Mouse (Mus musculus): ENCODE results near the gene Speg.
A peak's percentile ranks its signal among the peaks of the same experiment; 100 is the strongest.

Gene Speg

GRCm38 (mm10) chr1:75365510-75366137, 9.5 kb upstream of the Speg start:
- DNase-seq: peak; percentile 59

- DNase-seq: peak; percentile 52
These were observed 5.6 kb upstream of the Speg start for GRCm38 (mm10) chr1:75369360-75369983.

GRCm38 (mm10) chr1:75369984-75370660, 5.0 kb upstream of the Speg start:
- DNase-seq: peak; percentile 98

- peak; percentile 79 for DNase-seq
These were observed 3.6 kb upstream of the Speg start for GRCm38 (mm10) chr1:75371317-75372095.

DNA sequence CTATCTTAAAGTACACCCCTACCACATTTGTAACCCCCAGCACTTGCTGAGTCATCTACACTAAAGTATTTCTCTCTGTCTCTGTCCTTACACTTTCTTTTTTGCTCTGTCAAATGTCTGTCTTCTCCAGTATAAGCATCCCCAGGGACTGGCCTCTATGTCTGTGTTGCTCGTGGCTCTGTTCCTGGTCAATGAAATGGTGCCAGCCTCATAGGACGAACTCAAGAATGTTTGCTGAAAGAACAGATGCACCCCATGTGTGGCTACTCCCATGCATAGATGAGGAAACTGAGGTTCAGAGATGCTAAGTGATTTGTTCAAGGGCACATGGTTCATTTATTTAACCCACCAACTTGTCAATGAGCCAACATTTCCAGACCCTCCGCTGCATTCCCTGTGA, 2.6 kb upstream of the Speg start:
- no peak for DNase-seq

DNA sequence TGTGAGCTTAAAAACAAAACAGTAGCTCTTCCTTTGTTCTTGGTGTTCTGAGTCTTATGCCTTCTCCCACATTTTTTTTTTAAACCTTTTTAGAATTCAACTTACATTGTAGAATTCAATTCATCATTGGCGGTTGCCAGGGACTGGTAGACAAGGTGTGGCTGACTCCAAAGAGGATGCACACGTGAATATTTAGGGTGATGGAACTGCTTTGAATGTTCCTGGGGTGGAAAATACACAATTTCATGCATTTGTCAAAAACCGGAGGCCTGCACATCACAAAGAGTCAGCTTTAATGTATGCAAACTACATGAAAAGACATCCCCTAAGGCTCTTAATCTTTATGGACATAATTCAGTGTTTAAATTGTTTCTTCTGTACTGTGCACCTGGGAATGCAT, 1.8 kb upstream of the Speg start:
- DNase-seq: no peak

GRCm38 (mm10) chr1:75379196-75379595, 4.1 kb downstream of the Speg start:
- DNase-seq: no peak

DNA sequence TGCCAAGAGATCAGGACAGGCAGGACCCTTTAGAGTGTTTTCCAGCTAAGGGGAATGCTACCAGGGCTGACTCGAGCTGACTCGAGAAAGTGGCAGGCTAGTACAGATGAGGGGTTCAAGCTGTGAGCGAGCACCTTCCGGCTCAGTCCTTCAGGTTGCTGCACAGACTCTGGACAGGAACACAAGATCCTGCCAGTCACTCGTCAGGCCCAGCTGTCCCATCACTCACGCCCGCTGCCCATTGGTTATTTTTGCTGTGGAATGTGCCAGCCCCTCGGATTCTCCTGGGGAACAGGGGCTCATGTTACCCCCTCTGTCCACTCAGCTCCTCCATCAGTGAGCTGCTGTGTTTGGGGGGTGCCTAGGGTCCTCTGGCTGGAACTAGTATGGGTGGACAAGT, 4.8 kb downstream of the Speg start:
- DNase-seq: no peak

DNA sequence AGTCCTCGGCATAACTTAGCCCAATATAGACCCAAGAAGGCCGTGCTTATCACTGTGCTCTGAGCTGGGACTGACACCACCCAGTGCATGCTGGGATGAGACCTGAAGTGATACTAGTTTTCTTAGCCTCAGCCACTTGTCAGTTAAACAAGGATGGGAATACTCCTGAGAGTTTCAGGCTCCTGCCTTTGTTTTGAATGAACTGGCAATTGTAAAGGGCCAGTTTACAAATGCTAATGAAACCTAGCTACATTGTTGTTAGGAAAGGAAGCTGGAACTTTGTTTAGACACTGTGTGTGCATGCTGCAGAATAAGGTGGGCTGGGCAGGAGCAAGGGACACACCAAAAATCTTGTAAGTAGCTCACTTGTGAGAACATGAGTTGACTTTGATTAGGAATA, 5.9 kb downstream of the Speg start:
- DNase-seq: no peak

- DNase-seq: peak; percentile 74
These were observed 6.6 kb downstream of the Speg start for GRCm38 (mm10) chr1:75381482-75382355.

- DNase-seq: peak; percentile 67
These were observed 7.4 kb downstream of the Speg start for GRCm38 (mm10) chr1:75382356-75383071.

DNA sequence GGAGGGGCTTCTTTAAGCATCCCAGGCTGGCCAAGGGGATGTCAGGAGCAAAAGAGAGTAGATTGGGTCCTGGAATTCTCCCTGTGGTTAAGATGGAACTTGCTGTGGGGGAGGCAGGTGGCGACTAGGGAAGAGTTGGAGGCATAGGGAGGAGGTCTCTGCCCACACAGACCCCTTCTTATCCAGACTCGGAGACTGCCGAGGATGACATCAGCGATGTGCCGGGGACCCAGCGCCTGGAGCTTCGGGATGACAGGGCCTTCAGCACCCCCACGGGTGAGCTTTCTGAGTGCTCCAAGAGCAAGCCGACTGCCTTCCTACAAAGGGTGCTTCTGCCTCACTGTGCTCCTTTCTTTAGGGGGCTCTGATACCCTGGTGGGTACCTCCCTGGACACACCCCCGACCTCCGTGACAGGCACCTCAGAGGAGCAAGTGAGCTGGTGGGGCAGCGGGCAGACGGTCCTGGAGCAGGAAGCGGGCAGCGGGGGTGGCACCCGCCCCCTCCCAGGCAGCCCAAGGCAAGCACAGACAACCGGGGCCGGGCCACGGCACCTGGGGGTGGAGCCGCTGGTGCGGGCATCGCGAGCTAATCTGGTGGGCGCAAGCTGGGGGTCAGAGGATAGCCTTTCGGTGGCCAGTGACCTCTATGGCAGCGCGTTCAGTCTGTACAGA, 9.5 kb downstream of the Speg start:
- no peak for DNase-seq

DNA sequence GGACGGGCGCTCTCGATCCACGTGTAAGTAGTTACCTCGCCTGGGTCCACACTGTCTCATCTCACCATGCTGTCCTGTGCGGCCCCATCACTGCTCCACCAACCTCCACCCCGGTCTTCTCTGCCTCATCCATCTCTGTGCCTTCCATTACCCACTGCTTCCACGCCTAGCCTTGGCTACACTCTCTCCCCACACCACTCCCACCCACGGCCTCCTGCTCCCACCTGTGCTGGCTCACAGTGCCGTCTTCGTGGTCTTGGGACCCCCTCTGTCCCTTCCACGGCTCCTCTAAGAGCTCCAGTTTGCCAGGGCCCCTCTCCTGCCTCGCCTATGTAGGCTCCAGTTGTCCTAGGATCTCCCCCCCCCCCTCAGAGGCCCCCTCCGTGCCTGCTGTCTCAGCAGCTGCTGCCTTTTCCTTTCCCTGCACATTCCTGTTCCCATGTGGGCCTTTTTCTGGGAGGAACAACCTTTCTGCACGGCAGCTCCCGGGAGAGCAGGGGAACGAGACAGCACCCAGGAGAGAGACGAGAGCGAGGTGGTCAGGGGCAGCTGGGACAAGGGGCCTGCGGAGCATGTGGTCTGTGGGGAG, 10.1 kb downstream of the Speg start:
- no peak for DNase-seq

DNA sequence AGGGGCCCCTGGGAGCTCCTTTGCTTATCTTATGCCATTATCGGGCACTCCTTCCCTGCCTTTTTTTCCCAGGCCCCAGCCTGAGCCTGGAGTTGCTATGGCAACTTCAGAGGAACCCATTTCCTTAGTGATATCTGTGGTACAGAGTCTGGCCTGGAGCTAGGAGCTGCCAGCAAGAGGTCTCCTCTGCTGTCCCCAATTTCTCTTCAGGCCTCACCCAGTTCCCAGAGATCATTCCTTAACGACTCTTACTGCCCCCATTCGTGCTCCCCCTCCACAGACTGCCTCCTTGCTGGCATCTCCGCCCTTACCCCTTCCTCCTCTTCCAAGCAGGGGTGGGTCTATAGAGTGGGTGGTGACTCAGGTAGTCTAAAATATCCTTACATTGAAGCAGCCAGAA, 11.1 kb downstream of the Speg start:
- no peak for DNase-seq

DNA sequence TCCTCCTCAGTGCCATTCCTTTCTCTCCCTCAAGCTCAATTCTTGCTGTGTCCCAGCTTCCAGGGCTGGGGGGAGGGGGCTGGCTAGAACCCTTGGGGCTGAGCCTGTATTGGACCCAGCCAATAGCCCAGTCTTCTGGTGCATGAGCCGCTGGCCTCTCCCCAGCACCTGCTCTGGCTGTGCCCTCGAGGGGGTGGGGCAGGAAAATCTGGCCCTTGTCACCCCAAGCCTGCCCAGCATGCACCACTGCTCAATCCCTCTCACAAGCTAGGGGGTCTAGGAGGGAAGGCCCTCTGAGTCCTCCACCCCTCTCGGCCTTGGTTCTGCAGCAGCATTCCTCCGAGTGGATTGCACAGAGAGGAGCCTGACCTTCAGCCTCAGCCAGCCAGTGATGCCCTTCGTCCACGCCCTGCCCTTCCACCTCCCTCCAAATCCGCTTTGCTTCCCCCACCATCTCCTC, 12.4 kb downstream of the Speg start:
- DNase-seq: peak; percentile 56

DNA sequence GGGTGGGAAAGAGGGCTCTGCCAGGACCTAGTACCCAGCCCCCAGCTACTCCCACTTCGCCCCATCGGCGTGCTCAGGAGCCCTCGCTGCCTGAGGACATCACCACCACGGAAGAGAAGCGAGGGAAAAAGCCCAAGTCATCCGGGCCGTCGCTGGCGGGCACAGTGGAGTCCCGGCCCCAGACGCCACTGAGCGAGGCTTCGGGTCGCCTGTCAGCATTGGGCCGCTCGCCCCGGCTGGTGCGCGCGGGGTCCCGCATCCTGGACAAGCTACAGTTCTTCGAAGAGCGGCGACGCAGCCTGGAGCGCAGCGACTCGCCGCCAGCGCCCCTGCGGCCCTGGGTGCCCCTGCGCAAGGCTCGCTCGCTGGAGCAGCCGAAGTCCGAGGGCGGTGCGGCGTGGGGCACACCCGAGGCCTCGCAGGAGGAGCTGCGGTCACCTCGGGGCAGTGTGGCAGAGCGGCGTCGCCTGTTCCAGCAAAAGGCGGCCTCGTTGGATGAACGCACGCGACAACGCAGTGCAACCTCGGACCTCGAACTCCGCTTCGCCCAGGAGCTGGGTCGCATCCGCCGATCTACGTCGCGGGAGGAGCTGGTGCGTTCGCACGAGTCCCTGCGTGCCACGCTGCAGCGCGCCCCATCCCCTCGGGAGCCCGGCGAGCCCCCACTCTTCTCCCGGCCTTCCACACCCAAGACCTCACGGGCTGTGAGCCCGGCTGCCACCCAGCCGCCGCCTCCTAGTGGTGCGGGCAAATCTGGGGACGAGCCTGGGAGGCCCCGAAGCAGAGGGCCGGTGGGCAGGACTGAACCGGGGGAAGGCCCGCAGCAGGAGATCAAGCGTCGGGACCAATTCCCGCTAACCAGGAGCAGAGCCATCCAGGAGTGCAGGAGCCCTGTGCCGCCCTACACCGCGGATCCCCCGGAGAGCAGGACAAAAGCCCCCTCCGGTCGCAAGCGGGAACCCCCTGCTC, 13.1 kb downstream of the Speg start:
- DNase-seq: peak; percentile 41

DNA sequence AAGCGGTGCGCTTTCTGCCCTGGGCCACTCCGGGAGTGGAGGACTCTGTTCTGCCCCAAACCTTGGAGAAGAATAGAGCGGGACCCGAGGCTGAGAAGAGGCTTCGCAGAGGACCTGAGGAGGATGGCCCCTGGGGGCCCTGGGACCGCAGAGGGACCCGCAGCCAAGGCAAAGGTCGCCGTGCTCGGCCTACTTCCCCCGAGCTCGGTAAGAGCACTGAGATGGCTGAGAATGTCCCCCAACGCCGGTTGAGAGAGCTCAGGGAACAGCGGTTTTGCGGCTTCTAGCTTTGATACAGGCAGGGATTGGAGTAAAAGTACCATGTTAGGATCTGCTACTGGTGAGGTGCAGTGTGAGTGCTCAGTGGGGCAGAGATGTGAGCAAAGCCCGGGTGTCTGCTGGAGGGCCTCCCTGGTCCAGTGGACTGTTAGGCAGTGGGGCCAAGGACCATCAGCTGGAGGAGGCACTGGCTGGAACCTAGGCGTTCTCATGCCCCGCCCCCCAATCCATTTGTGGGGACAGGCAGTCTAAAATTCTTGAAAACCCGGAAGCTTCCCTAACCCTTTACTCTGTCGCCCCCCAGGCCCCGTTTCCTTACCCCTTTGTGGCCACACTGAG, 13.9 kb downstream of the Speg start:
- no peak for DNase-seq

DNA sequence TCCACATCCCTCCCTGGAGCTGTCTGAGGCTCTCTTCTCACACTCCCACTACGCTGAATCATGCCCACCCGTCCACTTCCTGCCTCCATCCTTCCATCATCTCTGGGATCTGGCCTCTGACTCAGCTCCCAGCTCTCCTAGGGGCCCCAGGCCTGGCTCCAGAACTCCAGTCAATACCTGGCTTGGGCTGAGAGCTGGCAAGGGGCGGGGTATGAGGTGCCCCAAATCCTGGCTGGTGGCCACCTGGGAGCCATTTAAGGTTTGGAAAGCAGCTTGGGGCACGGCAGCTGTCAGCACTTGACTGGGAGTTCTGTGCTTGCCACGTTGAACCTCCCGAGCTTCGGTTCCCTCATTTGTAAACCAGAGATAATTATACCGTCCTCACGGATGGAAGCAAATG, 18.0 kb downstream of the Speg start:
- peak; percentile 92 for DNase-seq

GRCm38 (mm10) chr1:75393846-75394245, 18.7 kb downstream of the Speg start:
- DNase-seq: no peak
